Mouse (Mus musculus): ENCODE data around the gene Thrb. TPM values are rescaled to one million over a fixed set of nuclear protein-coding genes. Genes with fewer than 3 reads are reported as not detected.

The Thrb gene
- polyA plus RNA-seq, 1 experiment from 2014 or later = 1.1 TPM

DNA sequence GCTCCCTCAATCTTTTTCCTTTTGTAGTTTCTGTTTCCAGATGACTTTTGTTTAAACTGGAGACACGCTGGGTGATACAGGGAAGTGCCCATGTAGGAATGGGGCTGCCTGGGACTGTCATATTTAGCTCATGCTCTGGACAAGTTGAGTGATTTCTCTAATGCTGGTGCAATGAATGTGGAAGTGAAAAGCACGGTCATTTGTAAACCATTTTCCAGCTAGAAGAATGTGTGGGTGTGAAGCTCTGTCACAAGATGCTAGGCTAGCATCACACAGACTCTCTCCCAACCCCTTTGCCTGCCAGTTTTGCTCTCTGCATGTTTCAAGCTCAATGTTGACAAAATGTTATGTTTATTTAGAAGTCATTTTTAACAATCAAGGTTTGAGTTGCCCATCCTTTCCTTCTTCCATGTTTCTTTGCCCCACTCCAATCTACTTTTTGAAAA, 83.7 kb downstream of the Thrb start:
- ATAC-seq (ENCODE audit: low FRiP score) = no peak

DNA sequence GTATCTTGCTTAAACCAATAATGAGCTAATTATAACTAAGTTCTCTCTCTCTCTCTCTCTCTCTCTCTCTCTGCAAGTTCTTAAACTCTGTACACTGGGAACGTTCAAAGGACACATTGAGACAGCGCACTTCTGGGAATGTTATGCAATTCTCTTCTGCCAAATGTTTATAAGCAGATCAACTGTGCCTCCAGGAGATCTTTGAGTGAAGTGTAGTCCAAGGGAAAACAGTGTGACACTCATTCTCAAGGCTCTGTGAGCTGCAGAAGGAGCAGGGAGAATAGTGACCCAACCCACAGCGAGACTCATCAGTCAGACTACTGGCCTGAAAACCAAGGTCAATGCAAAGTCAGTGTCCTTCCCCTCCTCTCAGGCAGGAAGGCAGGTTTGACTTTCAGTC, 87.9 kb downstream of the Thrb start:
- Histone ChIP-seq H3K27me3 (no peaks in the 10 kb centered on the region), H3K4me1 (peaks cover 4% of the 10 kb centered on the region; the same call in 1 of the 2 replicates), H3K4me3 (no peak overlapping the region), H3K27ac (no peak overlapping the region), H3K9me3 (replicated peaks) (no peaks in the 10 kb centered on the region), H3K36me3 (no peaks in the 10 kb centered on the region), H3K4me2 (replicated peaks) (no peak overlapping the region), H3K9ac (no peak overlapping the region)
- 89% methylated on average over 3 of the region's 3 CpGs for WGBS
- ATAC-seq (ENCODE audit: low FRiP score) = no peak

More for the DNA sequence above, 83.7 kb downstream of the Thrb start:
- H3K27ac ChIP-seq = no peak overlapping the region
- no peaks in the 10 kb centered on the region for H3K27me3 ChIP-seq
- WGBS = 80% methylated on average over 2 of the region's 2 CpGs
- no peaks in the 10 kb centered on the region for H3K9me3 ChIP-seq (replicated peaks)
- no peak overlapping the region for H3K4me3 ChIP-seq
- no peak overlapping the region for H3K9ac ChIP-seq
- no peaks in the 10 kb centered on the region for H3K36me3 ChIP-seq
- no peak overlapping the region for H3K4me2 ChIP-seq (replicated peaks)
- H3K4me1 ChIP-seq = peaks cover under 1% of the 10 kb centered on the region; the same call in 1 of the 2 replicates

DNA sequence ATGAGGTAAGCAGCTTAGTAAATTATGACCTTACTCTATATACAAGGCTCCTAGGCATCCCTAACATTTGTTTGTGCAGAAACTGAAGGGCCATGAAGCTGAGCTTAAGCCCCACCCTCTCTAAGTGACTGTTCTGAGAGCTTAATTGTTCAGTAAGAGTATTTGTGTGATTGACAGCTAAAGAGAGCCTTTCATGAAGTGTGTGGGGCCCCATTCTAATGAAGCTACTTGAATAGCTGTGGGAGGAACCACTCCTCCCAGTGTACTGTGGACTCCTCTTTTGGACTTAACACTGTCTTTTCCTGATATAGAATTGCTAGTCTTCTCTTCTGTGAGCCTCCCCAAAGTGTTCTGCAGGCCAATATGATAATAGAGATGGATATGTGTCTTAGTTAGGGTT, 88.9 kb downstream of the Thrb start:
- Histone ChIP-seq H3K27ac (no peak overlapping the region), H3K4me2 (replicated peaks) (no peak overlapping the region), H3K4me1 (peaks cover 4% of the 10 kb centered on the region; the same call in 1 of the 2 replicates), H3K4me3 (no peak overlapping the region), H3K9me3 (replicated peaks) (no peaks in the 10 kb centered on the region), H3K36me3 (no peaks in the 10 kb centered on the region), H3K9ac (no peak overlapping the region), H3K27me3 (no peaks in the 10 kb centered on the region)
- peak; percentile 69 for ATAC-seq (ENCODE audit: low FRiP score)

DNA sequence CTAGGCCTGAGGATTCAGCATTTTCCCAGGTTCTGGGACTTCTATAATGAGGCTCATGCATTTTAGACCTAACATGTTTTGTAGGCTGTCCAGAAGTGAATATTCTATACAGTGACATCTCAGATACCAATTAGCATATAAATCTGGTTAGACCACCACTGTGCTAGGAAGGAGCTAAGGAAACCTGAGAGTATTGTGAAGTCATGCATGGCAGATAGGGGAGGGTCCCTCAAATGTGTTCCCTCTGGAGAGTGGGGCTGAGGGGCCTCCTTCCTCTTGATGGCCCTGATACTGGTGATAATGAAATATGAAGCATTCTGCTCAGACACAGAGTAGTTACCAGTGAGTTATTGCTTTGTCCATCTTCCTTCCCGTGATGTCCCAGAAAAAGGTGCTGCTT, 91.8 kb downstream of the Thrb start:
- H3K9ac ChIP-seq = no peak overlapping the region
- H3K4me2 ChIP-seq (replicated peaks) = no peak overlapping the region
- 92% methylated on average over 1 of the region's 1 CpGs for WGBS
- H3K27me3 ChIP-seq = no peaks in the 10 kb centered on the region
- no peaks in the 10 kb centered on the region for H3K36me3 ChIP-seq
- no peak for ATAC-seq (ENCODE audit: low FRiP score)
- no peak overlapping the region for H3K27ac ChIP-seq
- H3K4me1 ChIP-seq = peaks cover 4% of the 10 kb centered on the region; the same call in 1 of the 2 replicates
- H3K4me3 ChIP-seq = no peak overlapping the region
- no peaks in the 10 kb centered on the region for H3K9me3 ChIP-seq (replicated peaks)

DNA sequence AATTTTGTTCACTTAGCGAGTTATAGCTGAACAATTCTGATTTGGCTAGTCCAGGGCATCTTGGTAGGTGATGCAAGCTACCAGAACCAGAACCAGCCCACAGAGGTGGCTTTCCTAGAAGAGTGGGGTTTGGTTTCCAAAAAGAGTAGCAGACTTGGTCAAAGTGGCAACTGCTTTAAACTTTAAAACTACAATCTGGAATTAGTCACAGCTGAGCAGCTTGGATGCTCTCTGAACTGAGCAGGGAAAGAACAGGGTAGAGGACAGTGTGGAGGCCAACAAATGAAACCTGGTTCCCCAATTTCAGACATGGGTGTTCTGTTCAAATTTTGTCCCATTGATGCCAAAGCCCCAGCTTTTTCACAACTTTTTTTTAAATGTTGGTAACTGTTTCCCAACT, 93.4 kb downstream of the Thrb start:
- Histone ChIP-seq H3K4me1 (peaks cover 4% of the 10 kb centered on the region; the same call in 1 of the 2 replicates), H3K36me3 (no peaks in the 10 kb centered on the region), H3K27me3 (no peaks in the 10 kb centered on the region), H3K9me3 (replicated peaks) (no peaks in the 10 kb centered on the region), H3K4me2 (replicated peaks) (no peak overlapping the region), H3K4me3 (no peak overlapping the region), H3K27ac (no peak overlapping the region), H3K9ac (no peak overlapping the region)
- 98% methylated on average over 1 of the region's 1 CpGs for WGBS
- no peak for ATAC-seq (ENCODE audit: low FRiP score)

DNA sequence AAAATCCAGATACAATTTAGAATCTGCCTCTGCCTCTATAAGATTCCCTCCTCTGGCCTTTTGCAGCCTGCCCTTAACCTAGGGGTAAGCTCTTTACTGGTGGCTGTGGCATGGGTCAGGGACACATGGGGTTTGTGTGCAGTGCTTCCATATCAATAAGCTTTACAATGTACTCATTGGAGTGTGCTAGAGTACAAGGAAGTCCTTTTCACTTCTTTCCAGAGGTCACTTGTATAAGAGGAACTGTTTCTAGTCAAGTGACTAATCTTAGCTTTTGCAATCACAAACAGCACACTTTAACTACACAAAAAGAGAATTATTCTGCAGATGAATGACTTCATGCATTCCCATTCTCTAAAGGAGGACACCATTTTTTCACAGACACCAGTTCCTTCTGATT, 96.7 kb downstream of the Thrb start:
- no peaks in the 10 kb centered on the region for H3K27me3 ChIP-seq
- no peak overlapping the region for H3K9ac ChIP-seq
- no peaks in the 10 kb centered on the region for H3K36me3 ChIP-seq
- H3K4me2 ChIP-seq (replicated peaks) = no peak overlapping the region
- no peaks in the 10 kb centered on the region for H3K9me3 ChIP-seq (replicated peaks)
- no peak overlapping the region for H3K4me3 ChIP-seq
- no peaks in the 10 kb centered on the region for H3K4me1 ChIP-seq
- ATAC-seq (ENCODE audit: low FRiP score) = no peak
- H3K27ac ChIP-seq = no peak overlapping the region

DNA sequence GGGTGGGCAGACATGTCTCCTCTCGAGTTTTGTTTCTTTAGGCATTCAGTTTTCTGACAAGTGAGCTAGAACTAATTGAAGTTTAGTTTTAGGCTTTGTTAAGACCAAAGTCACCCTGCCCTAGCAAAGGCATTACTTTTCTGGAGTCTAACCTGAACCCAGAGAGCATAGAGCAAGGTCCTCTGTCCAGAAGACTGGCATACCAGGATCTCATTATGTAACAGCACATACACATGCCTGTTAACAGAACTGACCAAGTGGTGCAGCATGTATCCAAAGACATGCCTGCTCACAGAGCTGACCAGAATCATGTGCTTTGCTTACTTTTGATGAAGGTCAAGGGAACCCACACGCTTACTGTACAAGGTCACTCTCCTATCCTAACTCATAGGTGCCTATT, 107.9 kb downstream of the Thrb start:
- no peaks in the 10 kb centered on the region for H3K4me1 ChIP-seq
- no peaks in the 10 kb centered on the region for H3K36me3 ChIP-seq
- no peaks in the 10 kb centered on the region for H3K9me3 ChIP-seq (replicated peaks)
- WGBS = 68% methylated on average over 2 of the region's 2 CpGs
- H3K27ac ChIP-seq = no peak overlapping the region
- H3K4me2 ChIP-seq (replicated peaks) = no peak overlapping the region
- no peak overlapping the region for H3K9ac ChIP-seq
- no peaks in the 10 kb centered on the region for H3K27me3 ChIP-seq
- ATAC-seq (ENCODE audit: low FRiP score) = no peak
- no peak overlapping the region for H3K4me3 ChIP-seq

DNA sequence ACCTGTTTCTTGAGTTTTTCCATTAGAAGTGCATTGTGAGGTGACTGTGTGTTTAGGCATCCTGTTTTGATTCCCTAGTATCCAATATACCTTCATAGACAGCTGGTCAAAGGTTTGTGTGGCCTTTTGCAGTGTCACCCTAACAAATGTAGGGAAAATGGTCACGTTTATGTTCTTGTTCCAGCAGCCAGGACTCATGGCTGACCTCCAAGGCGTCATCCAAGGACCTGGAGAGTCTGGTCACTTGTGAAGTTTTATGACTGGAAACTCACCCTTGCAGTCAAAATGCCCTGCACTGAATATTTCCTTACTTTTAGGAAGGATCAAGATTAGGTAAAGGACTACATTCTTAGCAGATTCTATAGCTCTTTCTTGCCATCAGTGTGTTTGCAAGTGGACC, 114.3 kb downstream of the Thrb start:
- no peak for ATAC-seq (ENCODE audit: low FRiP score)
- no peaks in the 10 kb centered on the region for H3K36me3 ChIP-seq
- WGBS = 82% methylated on average over 2 of the region's 2 CpGs
- H3K4me1 ChIP-seq = no peaks in the 10 kb centered on the region
- no peak overlapping the region for H3K4me3 ChIP-seq
- no peaks in the 10 kb centered on the region for H3K9me3 ChIP-seq (replicated peaks)
- H3K4me2 ChIP-seq (replicated peaks) = no peak overlapping the region
- H3K27me3 ChIP-seq = no peaks in the 10 kb centered on the region
- H3K27ac ChIP-seq = no peak overlapping the region
- no peak overlapping the region for H3K9ac ChIP-seq

DNA sequence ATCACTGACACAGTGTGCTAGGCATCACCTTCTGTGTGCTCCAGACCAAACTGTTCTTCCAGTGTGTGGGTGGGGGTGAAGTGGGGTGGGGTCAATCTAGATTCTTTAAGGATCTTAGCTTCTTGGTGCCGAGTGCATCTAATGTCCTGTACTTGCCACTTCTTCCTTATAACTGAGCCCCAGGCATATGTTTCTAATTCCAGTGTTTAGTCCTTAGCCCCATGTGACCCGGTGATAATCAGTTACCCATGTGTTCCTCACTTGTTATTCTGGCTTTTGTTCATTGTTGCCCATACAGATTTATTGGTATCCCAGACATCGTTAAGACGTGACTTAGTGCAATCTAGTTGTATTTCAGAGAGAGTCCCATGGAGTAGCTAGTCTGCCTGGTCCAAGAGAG, 121.9 kb downstream of the Thrb start:
- Histone ChIP-seq H3K36me3 (no peaks in the 10 kb centered on the region), H3K27me3 (no peaks in the 10 kb centered on the region), H3K4me1 (no peaks in the 10 kb centered on the region), H3K9ac (no peak overlapping the region), H3K4me3 (no peak overlapping the region), H3K4me2 (replicated peaks) (no peak overlapping the region), H3K27ac (no peak overlapping the region), H3K9me3 (replicated peaks) (no peaks in the 10 kb centered on the region)
- no peak for ATAC-seq (ENCODE audit: low FRiP score)
- 73% methylated on average over 4 of the region's 4 CpGs for WGBS

DNA sequence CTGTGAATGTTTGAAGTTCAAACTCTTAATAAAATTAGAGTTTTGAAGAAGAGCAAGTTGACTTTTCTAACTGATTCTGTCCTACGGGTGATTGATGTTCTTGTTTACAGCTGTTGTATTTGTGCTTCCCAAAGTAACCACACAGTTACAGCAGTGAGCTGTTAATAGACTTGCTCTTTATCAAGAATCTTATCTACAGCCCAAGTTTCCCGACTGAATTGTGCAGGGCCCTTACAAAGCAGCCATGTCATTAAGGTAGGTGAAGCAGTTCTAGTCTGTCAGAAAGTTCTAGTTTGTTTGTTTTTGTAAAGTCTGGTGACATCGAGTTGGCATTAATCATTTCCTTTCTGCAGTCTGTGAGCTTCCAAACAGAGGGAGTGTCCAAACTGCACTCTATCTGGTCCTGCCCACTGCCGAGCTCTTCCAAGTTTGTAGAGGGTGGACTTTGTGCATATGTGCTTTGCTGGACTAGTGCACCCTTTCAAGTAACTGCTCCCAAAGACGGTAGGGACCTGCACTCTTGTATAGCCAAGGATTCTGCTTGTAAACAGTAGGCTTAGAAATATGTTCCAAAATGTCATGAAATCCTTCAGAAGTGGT, 124.2 kb downstream of the Thrb start:
- no peak for ATAC-seq (ENCODE audit: low FRiP score)
- Histone ChIP-seq H3K9me3 (replicated peaks) (no peaks in the 10 kb centered on the region), H3K9ac (no peak overlapping the region), H3K4me3 (no peak overlapping the region), H3K4me2 (replicated peaks) (no peak overlapping the region), H3K4me1 (no peaks in the 10 kb centered on the region), H3K27me3 (no peaks in the 10 kb centered on the region), H3K36me3 (no peaks in the 10 kb centered on the region), H3K27ac (no peak overlapping the region)
- WGBS = 65% methylated on average over 5 of the region's 5 CpGs

DNA sequence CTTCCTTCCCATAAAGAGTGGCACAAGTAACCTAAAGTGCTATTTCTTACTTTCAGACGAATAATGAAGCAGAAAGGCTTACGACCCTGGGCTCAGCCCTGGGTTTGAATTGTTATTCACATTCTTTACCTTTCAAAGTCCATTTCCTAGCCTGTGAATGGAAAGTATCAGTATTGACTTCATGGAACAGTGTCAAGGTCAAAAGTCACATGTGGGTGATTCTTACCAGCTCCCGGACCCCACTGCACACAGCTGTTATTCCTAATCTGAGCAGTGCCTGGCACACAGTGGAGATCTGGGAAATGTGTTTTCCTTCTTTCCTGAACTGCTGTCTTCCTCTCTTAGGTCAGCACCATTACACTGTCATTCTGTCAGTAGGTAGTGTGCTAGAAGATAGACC, 125.3 kb downstream of the Thrb start:
- no peak overlapping the region for H3K4me2 ChIP-seq (replicated peaks)
- WGBS = 27% methylated on average over 3 of the region's 3 CpGs
- no peak for ATAC-seq (ENCODE audit: low FRiP score)
- no peak overlapping the region for H3K9ac ChIP-seq
- no peaks in the 10 kb centered on the region for H3K4me1 ChIP-seq
- H3K4me3 ChIP-seq = no peak overlapping the region
- no peaks in the 10 kb centered on the region for H3K27me3 ChIP-seq
- H3K9me3 ChIP-seq (replicated peaks) = no peaks in the 10 kb centered on the region
- H3K27ac ChIP-seq = no peak overlapping the region
- no peaks in the 10 kb centered on the region for H3K36me3 ChIP-seq

DNA sequence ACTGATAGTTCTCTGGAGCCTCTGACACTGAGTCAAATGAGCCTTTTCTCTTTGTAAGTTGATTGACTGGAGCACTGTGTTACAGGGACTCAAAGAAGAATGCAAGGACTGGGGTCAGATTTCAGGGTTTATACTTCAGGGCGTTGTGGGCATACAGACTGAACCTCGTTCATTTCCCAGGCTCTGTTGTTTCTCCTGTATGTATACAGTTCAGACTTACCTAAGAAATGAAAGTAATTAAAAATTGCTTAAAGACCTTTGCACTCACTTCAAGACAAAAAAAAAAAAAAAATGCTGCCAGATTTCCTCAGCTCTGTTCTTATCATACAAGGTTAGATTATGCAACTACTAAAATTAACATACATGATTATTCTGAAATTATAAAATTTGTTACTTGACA, 126.2 kb downstream of the Thrb start:
- H3K27me3 ChIP-seq = no peaks in the 10 kb centered on the region
- H3K4me2 ChIP-seq (replicated peaks) = no peak overlapping the region
- no peaks in the 10 kb centered on the region for H3K4me1 ChIP-seq
- no peak overlapping the region for H3K27ac ChIP-seq
- 10% methylated on average over 2 of the region's 2 CpGs for WGBS
- no peak overlapping the region for H3K9ac ChIP-seq
- H3K4me3 ChIP-seq = no peak overlapping the region
- no peaks in the 10 kb centered on the region for H3K9me3 ChIP-seq (replicated peaks)
- H3K36me3 ChIP-seq = no peaks in the 10 kb centered on the region
- ATAC-seq (ENCODE audit: low FRiP score) = no peak

DNA sequence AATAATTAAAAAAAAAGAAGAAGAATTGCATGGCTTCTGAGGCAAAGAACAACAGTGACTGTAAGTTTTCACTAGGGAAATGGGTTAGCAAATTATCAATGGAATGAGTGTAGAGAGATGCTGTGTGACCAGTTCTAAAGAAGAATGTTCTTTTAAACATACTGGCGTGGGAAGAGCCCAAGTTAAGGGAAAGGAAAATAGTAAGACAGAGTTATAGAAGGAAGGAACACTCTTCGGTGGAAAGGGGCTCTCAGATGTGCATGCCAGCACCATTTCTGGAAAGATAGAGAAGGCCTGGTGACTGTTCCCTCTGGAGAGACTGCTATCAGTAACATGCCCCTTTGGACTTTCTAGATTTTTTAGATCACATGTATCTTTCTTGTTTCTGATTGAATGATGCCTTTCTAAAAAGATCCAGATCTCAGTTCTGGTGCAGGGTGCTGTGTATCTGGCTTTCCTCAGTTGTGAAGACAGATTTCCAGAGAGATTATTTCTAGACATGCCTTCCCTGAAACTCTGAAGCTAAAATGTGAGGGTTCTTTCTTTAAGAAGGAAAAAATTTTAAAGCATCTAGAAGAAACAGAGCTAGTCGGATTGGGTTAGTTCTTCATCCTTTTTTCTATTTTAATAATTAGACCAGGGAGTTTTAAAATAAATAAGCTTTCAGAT, 144.0 kb downstream of the Thrb start:
- H3K27me3 ChIP-seq = no peaks in the 10 kb centered on the region
- H3K9ac ChIP-seq = no peak overlapping the region
- no peaks in the 10 kb centered on the region for H3K4me1 ChIP-seq
- no peak for ATAC-seq (ENCODE audit: low FRiP score)
- no peak overlapping the region for H3K4me2 ChIP-seq (replicated peaks)
- H3K9me3 ChIP-seq (replicated peaks) = no peaks in the 10 kb centered on the region
- WGBS = 81% methylated on average over 3 of the region's 3 CpGs
- no peak overlapping the region for H3K27ac ChIP-seq
- no peak overlapping the region for H3K4me3 ChIP-seq
- H3K36me3 ChIP-seq = no peaks in the 10 kb centered on the region
